Mouse (Mus musculus): Measurements from ENCODE around the gene Iqschfp. TPM values are rescaled to one million over a fixed set of nuclear protein-coding genes. Genes with fewer than 3 reads are reported as not detected.

The Iqschfp gene
- not detected in 2 replicates for polyA plus RNA-seq (2016; fragmentation: Nextera tagmentation; extraction: Ambion mirVana)

- 76% methylated on average over 15 of the region's 15 CpGs for WGBS
- H3K27me3 ChIP-seq (ENCODE audit: insufficient read depth, poor library complexity, severe bottlenecking), result no peaks in the 10 kb centered on the region
- DNase-seq (ENCODE audit: low spot score), result no peak
- H3K4me3 ChIP-seq, result no peak within 1 kb of the TSS
- H3K9me3 ChIP-seq, result no peaks in the 10 kb centered on the region
- H3K4me1 ChIP-seq, result no peaks in the 10 kb centered on the region
- no peaks in the 10 kb centered on the region for H3K36me3 ChIP-seq
- H3K27ac ChIP-seq, result no peak within 1 kb of the TSS
Measured at GRCm38 (mm10) chr3:67892026-67892705, at the start of gene Iqschfp, which contains the start of gene Iqcj. Gene Iqschfp, plus strand, starts transcription at chr3:67892232. Gene Iqcj, plus strand, starts transcription at chr3:67892220.

GRCm38 (mm10) chr3:67852397-67852796, 39.6 kb upstream of the Iqschfp start:
- H3K36me3 ChIP-seq, result no peaks in the 10 kb centered on the region
- WGBS, result 90% methylated on average over 5 of the region's 5 CpGs
- no peak overlapping the region for H3K4me3 ChIP-seq
- no peak overlapping the region for H3K27ac ChIP-seq
- H3K27me3 ChIP-seq (ENCODE audit: insufficient read depth, poor library complexity, severe bottlenecking), result no peaks in the 10 kb centered on the region
- H3K9me3 ChIP-seq, result no peaks in the 10 kb centered on the region
- DNase-seq (ENCODE audit: low spot score), result no peak
- no peaks in the 10 kb centered on the region for H3K4me1 ChIP-seq

GRCm38 (mm10) chr3:67861524-67861923, 30.5 kb upstream of the Iqschfp start:
- DNase-seq (ENCODE audit: low spot score), result no peak
- Histone ChIP-seq H3K36me3 (no peaks in the 10 kb centered on the region), H3K27ac (no peak overlapping the region), H3K4me3 (no peak overlapping the region), H3K9me3 (no peaks in the 10 kb centered on the region), H3K4me1 (no peaks in the 10 kb centered on the region), H3K27me3 (ENCODE audit: insufficient read depth, poor library complexity, severe bottlenecking) (no peaks in the 10 kb centered on the region)
- WGBS, result 86% methylated on average over 3 of the region's 3 CpGs

- H3K4me3 ChIP-seq, result no peak overlapping the region
- H3K9me3 ChIP-seq, result no peaks in the 10 kb centered on the region
- 83% methylated on average over 13 of the region's 13 CpGs for WGBS
- no peaks in the 10 kb centered on the region for H3K27me3 ChIP-seq (ENCODE audit: insufficient read depth, poor library complexity, severe bottlenecking)
- no peaks in the 10 kb centered on the region for H3K36me3 ChIP-seq
- H3K27ac ChIP-seq, result no peak overlapping the region
- DNase-seq (ENCODE audit: low spot score), result no peak
- no peaks in the 10 kb centered on the region for H3K4me1 ChIP-seq
Measured at GRCm38 (mm10) chr3:67867420-67868065, 24.5 kb upstream of the Iqschfp start.

GRCm38 (mm10) chr3:67869424-67869823, 22.6 kb upstream of the Iqschfp start:
- Histone ChIP-seq H3K4me3 (no peak overlapping the region), H3K27me3 (ENCODE audit: insufficient read depth, poor library complexity, severe bottlenecking) (no peaks in the 10 kb centered on the region), H3K36me3 (no peaks in the 10 kb centered on the region), H3K4me1 (no peaks in the 10 kb centered on the region), H3K9me3 (no peaks in the 10 kb centered on the region), H3K27ac (no peak overlapping the region)
- no peak for DNase-seq (ENCODE audit: low spot score)
- 86% methylated on average over 1 of the region's 1 CpGs for WGBS

GRCm38 (mm10) chr3:67877253-67877652, 14.8 kb upstream of the Iqschfp start:
- no peaks in the 10 kb centered on the region for H3K27me3 ChIP-seq (ENCODE audit: insufficient read depth, poor library complexity, severe bottlenecking)
- H3K4me1 ChIP-seq, result no peaks in the 10 kb centered on the region
- H3K9me3 ChIP-seq, result no peaks in the 10 kb centered on the region
- 68% methylated on average over 4 of the region's 4 CpGs for WGBS
- DNase-seq (ENCODE audit: low spot score), result no peak
- H3K36me3 ChIP-seq, result no peaks in the 10 kb centered on the region
- no peak overlapping the region for H3K27ac ChIP-seq
- no peak overlapping the region for H3K4me3 ChIP-seq

GRCm38 (mm10) chr3:67884335-67884734, 7.7 kb upstream of the Iqschfp start:
- no peak for DNase-seq (ENCODE audit: low spot score)
- Histone ChIP-seq H3K4me3 (no peak overlapping the region), H3K27ac (no peak overlapping the region), H3K27me3 (ENCODE audit: insufficient read depth, poor library complexity, severe bottlenecking) (no peaks in the 10 kb centered on the region), H3K9me3 (no peaks in the 10 kb centered on the region), H3K4me1 (no peaks in the 10 kb centered on the region), H3K36me3 (no peaks in the 10 kb centered on the region)
- 77% methylated on average over 3 of the region's 3 CpGs for WGBS

- DNase-seq (ENCODE audit: low spot score), result no peak
- no peaks in the 10 kb centered on the region for H3K4me1 ChIP-seq
- H3K9me3 ChIP-seq, result no peaks in the 10 kb centered on the region
- H3K27ac ChIP-seq, result no peak overlapping the region
- no peaks in the 10 kb centered on the region for H3K27me3 ChIP-seq (ENCODE audit: insufficient read depth, poor library complexity, severe bottlenecking)
- H3K36me3 ChIP-seq, result no peaks in the 10 kb centered on the region
- 76% methylated on average over 1 of the region's 1 CpGs for WGBS
- no peak overlapping the region for H3K4me3 ChIP-seq
Measured at GRCm38 (mm10) chr3:67886176-67886575, 5.9 kb upstream of the Iqschfp start.

GRCm38 (mm10) chr3:67887251-67887650, 4.8 kb upstream of the Iqschfp start:
- Histone ChIP-seq H3K4me1 (no peaks in the 10 kb centered on the region), H3K36me3 (no peaks in the 10 kb centered on the region), H3K4me3 (no peak overlapping the region), H3K9me3 (no peaks in the 10 kb centered on the region), H3K27me3 (ENCODE audit: insufficient read depth, poor library complexity, severe bottlenecking) (no peaks in the 10 kb centered on the region), H3K27ac (no peak overlapping the region)
- no peak for DNase-seq (ENCODE audit: low spot score)

GRCm38 (mm10) chr3:67892768-67893167, 736 bp downstream of the Iqschfp start:
- WGBS, result 86% methylated on average over 10 of the region's 10 CpGs
- H3K9me3 ChIP-seq, result no peaks in the 10 kb centered on the region
- no peak for DNase-seq (ENCODE audit: low spot score)
- H3K4me1 ChIP-seq, result no peaks in the 10 kb centered on the region
- H3K36me3 ChIP-seq, result no peaks in the 10 kb centered on the region
- no peaks in the 10 kb centered on the region for H3K27me3 ChIP-seq (ENCODE audit: insufficient read depth, poor library complexity, severe bottlenecking)
- H3K27ac ChIP-seq, result no peak overlapping the region
- H3K4me3 ChIP-seq, result no peak overlapping the region

- WGBS, result 77% methylated on average over 4 of the region's 4 CpGs
- Histone ChIP-seq H3K4me1 (no peaks in the 10 kb centered on the region), H3K9me3 (no peaks in the 10 kb centered on the region), H3K27ac (no peak overlapping the region), H3K27me3 (ENCODE audit: insufficient read depth, poor library complexity, severe bottlenecking) (no peaks in the 10 kb centered on the region), H3K36me3 (no peaks in the 10 kb centered on the region), H3K4me3 (no peak overlapping the region)
- no peak for DNase-seq (ENCODE audit: low spot score)
Measured at GRCm38 (mm10) chr3:67902517-67902916, 10.5 kb downstream of the Iqschfp start.

GRCm38 (mm10) chr3:67908586-67908985, 16.6 kb downstream of the Iqschfp start:
- H3K4me1 ChIP-seq, result no peaks in the 10 kb centered on the region
- H3K27me3 ChIP-seq (ENCODE audit: insufficient read depth, poor library complexity, severe bottlenecking), result no peaks in the 10 kb centered on the region

GRCm38 (mm10) chr3:67918098-67918497, 26.1 kb downstream of the Iqschfp start:
- H3K9me3 ChIP-seq, result no peaks in the 10 kb centered on the region
- H3K36me3 ChIP-seq, result no peaks in the 10 kb centered on the region
- H3K4me3 ChIP-seq, result no peak overlapping the region
- no peak for DNase-seq (ENCODE audit: low spot score)
- no peak overlapping the region for H3K27ac ChIP-seq
- H3K4me1 ChIP-seq, result no peaks in the 10 kb centered on the region
- no peaks in the 10 kb centered on the region for H3K27me3 ChIP-seq (ENCODE audit: insufficient read depth, poor library complexity, severe bottlenecking)
- WGBS, result 79% methylated on average over 3 of the region's 3 CpGs

More at GRCm38 (mm10) chr3:67908586-67908985, 16.6 kb downstream of the Iqschfp start:
- Histone ChIP-seq H3K9me3 (no peaks in the 10 kb centered on the region), H3K4me3 (no peak overlapping the region), H3K36me3 (no peaks in the 10 kb centered on the region), H3K27ac (no peak overlapping the region)
- 84% methylated on average over 2 of the region's 2 CpGs for WGBS
- DNase-seq (ENCODE audit: low spot score), result no peak

All from heart, embryonic 10.5 days (tissue).